Mouse (Mus musculus) neural tube, embryonic 14.5 days (tissue): ENCODE results near the gene Grik2. TPM values are rescaled to one million over a fixed set of nuclear protein-coding genes. Genes with fewer than 3 reads are reported as not detected.

Experiments
- ATAC-seq: fragments of 200-750 bp; cut with Nextera tagmentation; 2 replicates; pipeline ENCODE4 v1.8.0; 2017; ENCODE audit warnings: low read depth, mild to moderate bottlenecking, moderate TSS enrichment, moderate library complexity
- H3K27ac ChIP-seq: fragments of 300-500 bp; sonication (generic); 2 replicates; pipeline ENCODE4 v1.5.1; 2014; ENCODE audit warnings: low read depth, mild to moderate bottlenecking, control low read depth, low read length, moderate library complexity, mixed read lengths
- H3K27me3 ChIP-seq: fragments of 300-500 bp; sonication (generic); 2 replicates; pipeline ENCODE4 v1.6.1; 2014; ENCODE audit warnings: low read length; ENCODE audit not compliant: control insufficient read depth, insufficient read depth
- H3K36me3 ChIP-seq: fragments of 300-500 bp; sonication (generic); 2 replicates; pipeline ENCODE4 v1.6.1; 2014; ENCODE audit warnings: low read length, mixed read lengths; ENCODE audit not compliant: control insufficient read depth, insufficient read depth
- H3K4me1 ChIP-seq: fragments of 300-500 bp; sonication (generic); 2 replicates; pipeline ENCODE4 v1.6.1; 2014; ENCODE audit warnings: low read length; ENCODE audit not compliant: control insufficient read depth, insufficient read depth
- H3K4me2 ChIP-seq: fragments of 300-500 bp; sonication (generic); 2 replicates; pipeline ENCODE4 v1.6.1; 2014; ENCODE audit warnings: mild to moderate bottlenecking, low read depth, low read length, control low read depth
- H3K4me3 ChIP-seq: fragments of 300-500 bp; sonication (generic); 2 replicates; pipeline ENCODE4 v1.5.1; 2014; ENCODE audit warnings: low read depth, low read length, control low read depth, mixed read lengths
- H3K9ac ChIP-seq: fragments of 300-500 bp; sonication (generic); replicated peaks from 2 replicates; pipeline ENCODE4 v1.6.1; 2014; ENCODE audit warnings: low read depth, mild to moderate bottlenecking, control low read depth, low read length, mixed read lengths
- H3K9me3 ChIP-seq: fragments of 300-500 bp; sonication (generic); 2 replicates; pipeline ENCODE4 v1.6.1; 2016; ENCODE audit warnings: low read length; ENCODE audit not compliant: control insufficient read depth
- WGBS: fragments of 180-500 bp; shearing (Covaris S2); extraction: QIAGEN DNeasy Blood & Tissue Kit; methylation state at CpG from one replicate; pipeline ENCODE4 v1.1.7; 2014; 5-methylcytosine and 5-hydroxymethylcytosine counted together
- polyA plus RNA-seq: library from polyadenylated mRNA; unstranded; fragments of >200 nt; fragmentation: Nextera tagmentation; extraction: Ambion mirVana; gene quantifications from 2 replicates; pipeline ENCODE4 v1.2.1, GENCODE M21; 2014

Grik2 gene
- polyA plus RNA-seq, 1 experiment from 2014 or later, result 69.6 TPM

DNA sequence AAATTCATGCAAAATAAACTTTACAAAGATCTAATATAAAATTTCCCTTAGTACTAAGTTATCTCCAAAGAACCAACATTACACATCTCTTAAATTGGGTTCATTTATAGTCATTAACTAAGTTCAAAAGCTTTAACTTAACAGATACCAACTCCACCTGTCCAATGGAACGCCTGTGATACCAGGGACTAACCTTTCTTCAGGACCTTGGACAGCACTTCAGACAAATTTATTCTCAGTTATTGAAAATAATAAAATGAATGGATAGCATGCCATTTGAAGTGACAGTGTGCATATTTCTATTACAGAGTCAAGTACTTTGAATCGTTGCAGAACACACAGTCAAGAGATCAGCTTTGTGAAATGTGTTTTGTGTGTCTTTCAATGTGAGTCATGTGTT is 3.1 kb downstream of the Grik2 start:
- Histone ChIP-seq H3K36me3 (no peaks in the 10 kb centered on the region), H3K4me3 (peak overlapping the region; percentile 88), H3K9me3 (no peaks in the 10 kb centered on the region), H3K4me1 (peaks cover 12% of the 10 kb centered on the region), H3K27ac (peak overlapping the region; percentile 22; the same call in 1 of the 2 replicates), H3K27me3 (no peaks in the 10 kb centered on the region), H3K9ac (peak overlapping the region; percentile 32; the same call in 1 of the 2 replicates), H3K4me2 (peak overlapping the region; percentile 46)
- 50% methylated on average over 2 of the region's 2 CpGs for WGBS
- no peak for ATAC-seq

DNA sequence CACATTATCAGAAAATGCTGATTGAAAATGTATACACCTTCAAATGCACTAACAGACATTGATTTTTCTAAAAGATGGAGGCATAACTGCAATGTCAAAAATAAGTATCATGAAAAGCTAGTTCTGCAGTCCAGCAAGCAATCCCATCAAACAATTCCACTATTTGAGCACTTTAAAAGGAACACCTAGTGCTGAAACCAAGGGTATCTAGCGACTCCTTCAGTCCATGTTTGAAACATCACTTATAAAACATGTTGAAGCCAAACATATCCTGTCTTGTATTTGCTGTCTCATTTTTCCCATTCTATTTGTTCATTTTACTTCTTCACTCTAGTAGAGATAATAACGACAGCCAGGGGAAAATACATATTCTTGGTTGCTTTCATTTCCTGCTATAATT is 3.7 kb downstream of the Grik2 start:
- Histone ChIP-seq H3K27me3 (no peaks in the 10 kb centered on the region), H3K4me2 (peak overlapping the region; percentile 46), H3K36me3 (no peaks in the 10 kb centered on the region), H3K4me3 (peak overlapping the region; percentile 88), H3K9ac (peak overlapping the region; percentile 13), H3K9me3 (no peaks in the 10 kb centered on the region), H3K27ac (no peak overlapping the region), H3K4me1 (peaks cover 17% of the 10 kb centered on the region)
- WGBS, result 17% methylated on average over 2 of the region's 2 CpGs
- ATAC-seq, result no peak

DNA sequence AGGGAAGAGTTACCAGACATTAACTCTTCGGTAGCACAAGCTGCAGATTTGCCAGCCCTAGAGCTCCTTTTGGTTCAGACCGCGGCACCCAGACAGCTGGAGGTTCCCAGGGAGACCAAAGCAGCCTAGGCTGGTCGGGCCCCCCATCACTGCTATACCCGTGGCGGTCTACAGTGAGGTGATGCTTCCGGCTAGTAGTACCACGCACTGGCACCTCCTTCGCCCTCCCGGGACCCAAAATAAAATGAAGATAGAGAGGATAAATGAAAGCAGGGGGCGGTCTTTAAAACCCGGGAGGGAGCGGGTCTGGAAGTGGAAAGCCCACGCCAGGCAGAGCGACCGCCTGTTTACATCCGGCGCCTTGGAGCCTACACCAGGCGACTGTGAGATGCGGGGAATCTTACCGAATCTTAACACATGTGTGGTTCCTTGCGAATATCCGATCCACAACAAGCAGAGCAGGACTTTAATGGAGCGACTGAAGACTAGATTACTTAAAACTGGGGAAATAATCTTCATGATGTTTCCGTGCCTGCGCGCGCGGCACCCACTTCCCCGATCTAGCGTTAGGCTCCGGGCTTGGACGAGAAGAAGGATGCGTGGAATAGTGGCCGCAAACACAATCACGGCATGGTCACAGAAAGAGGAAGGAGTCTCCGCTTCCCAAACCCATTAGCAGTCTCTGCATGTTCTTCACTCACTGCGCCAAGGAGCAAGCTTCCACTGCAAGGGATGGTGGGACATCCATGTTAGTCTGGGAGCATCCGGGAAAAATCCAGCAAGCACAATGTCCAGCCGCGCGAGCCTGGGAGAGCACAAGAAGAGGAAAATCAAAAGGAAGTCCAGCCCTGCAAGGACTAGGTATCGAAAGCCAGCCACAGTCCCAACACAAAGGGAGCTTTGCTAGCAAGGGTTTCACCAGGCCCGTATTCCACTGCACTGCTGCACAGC is 5.5 kb downstream of the Grik2 start:
- no peaks in the 10 kb centered on the region for H3K36me3 ChIP-seq

GRCm38 (mm10) chr10:49782061-49782460 is 6.5 kb downstream of the Grik2 start:
- peaks cover 12% of the 10 kb centered on the region; the same call in 1 of the 2 replicates for H3K4me1 ChIP-seq
- H3K9me3 ChIP-seq, result no peaks in the 10 kb centered on the region
- no peaks in the 10 kb centered on the region for H3K36me3 ChIP-seq
- peak overlapping the region; percentile 58 for H3K4me3 ChIP-seq
- peak overlapping the region; percentile 92 for H3K27ac ChIP-seq
- peak overlapping the region; percentile 70 for H3K9ac ChIP-seq
- WGBS, result 3% methylated on average over 7 of the region's 7 CpGs
- H3K4me2 ChIP-seq, result peak overlapping the region; percentile 63
- H3K27me3 ChIP-seq, result no peaks in the 10 kb centered on the region
- no peak for ATAC-seq

More for the DNA sequence above, 5.5 kb downstream of the Grik2 start:
- peak; percentile 80 for ATAC-seq
- Histone ChIP-seq H3K9ac (peak overlapping the region; percentile 70), H3K27ac (peak overlapping the region; percentile 92), H3K4me1 (peaks cover 12% of the 10 kb centered on the region; the same call in 1 of the 2 replicates), H3K27me3 (no peaks in the 10 kb centered on the region), H3K4me3 (peak overlapping the region; percentile 58), H3K4me2 (peak overlapping the region; percentile 63), H3K9me3 (no peaks in the 10 kb centered on the region)
- 1% methylated on average over 44 of the region's 44 CpGs for WGBS

GRCm38 (mm10) chr10:49780430-49780829 is 8.1 kb downstream of the Grik2 start:
- ATAC-seq, result no peak
- Histone ChIP-seq H3K4me1 (peaks cover 12% of the 10 kb centered on the region; the same call in 1 of the 2 replicates), H3K9ac (no peak overlapping the region), H3K27me3 (no peaks in the 10 kb centered on the region), H3K27ac (no peak overlapping the region), H3K4me2 (peak overlapping the region; percentile 63), H3K9me3 (no peaks in the 10 kb centered on the region), H3K36me3 (no peaks in the 10 kb centered on the region), H3K4me3 (peak overlapping the region; percentile 16)
- 54% methylated on average over 2 of the region's 2 CpGs for WGBS

DNA sequence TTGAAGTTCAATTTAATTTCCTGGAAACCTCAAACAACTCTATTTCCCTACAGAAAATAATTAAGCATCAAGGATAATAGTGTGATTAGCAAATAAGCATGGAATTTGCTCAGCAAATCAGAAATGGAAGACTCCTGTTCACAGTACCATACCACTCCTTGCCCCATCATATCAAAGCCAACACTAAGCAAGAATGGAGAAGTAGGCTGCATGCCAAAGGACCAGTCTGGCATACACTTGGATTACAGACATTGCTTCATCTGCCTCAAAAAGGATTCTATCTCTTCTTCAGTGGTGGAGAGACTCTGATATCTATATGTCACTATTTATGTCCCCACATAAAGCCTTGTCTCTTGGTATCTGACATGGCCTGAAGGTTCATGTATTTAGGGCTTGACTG is 19.7 kb downstream of the Grik2 start:
- ATAC-seq, result no peak
- Histone ChIP-seq H3K36me3 (no peaks in the 10 kb centered on the region), H3K27ac (no peak overlapping the region), H3K4me2 (no peak overlapping the region), H3K4me1 (no peaks in the 10 kb centered on the region; the same call in 1 of the 2 replicates), H3K9me3 (no peaks in the 10 kb centered on the region), H3K4me3 (no peak overlapping the region), H3K27me3 (no peaks in the 10 kb centered on the region), H3K9ac (no peak overlapping the region)

DNA sequence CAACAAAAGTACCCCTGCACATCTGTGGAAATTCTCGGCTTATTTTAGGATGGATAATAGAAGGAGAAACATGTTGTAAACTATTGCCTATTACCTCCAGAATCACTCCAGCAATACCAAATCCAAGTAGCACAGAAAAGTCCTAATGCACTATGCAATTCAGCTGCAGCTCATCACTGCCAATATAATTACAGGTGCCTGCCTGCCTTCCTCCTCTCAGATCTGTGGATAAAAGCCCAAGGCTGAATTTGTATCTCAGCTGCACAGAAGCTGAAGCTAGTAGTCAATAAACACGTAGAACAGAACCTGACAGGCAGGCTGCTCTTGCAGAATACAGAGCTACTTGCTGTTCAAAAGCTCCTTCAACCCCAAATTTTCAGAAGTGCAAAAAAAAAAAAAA is 21.0 kb downstream of the Grik2 start:
- no peak overlapping the region for H3K4me3 ChIP-seq

GRCm38 (mm10) chr10:49762607-49763006 is 26.0 kb downstream of the Grik2 start:
- Histone ChIP-seq H3K27ac (no peak overlapping the region), H3K4me3 (no peak overlapping the region), H3K4me1 (no peaks in the 10 kb centered on the region; the same call in 1 of the 2 replicates), H3K27me3 (no peaks in the 10 kb centered on the region), H3K9me3 (no peaks in the 10 kb centered on the region), H3K9ac (no peak overlapping the region), H3K36me3 (no peaks in the 10 kb centered on the region), H3K4me2 (no peak overlapping the region)
- WGBS, result 27% methylated on average over 2 of the region's 2 CpGs
- peak; percentile 66; the same call in 1 of the 2 replicates for ATAC-seq

More for the DNA sequence above, 21.0 kb downstream of the Grik2 start:
- no peak for ATAC-seq
- H3K27ac ChIP-seq, result no peak overlapping the region
- WGBS, result 54% methylated on average over 2 of the region's 2 CpGs
- no peak overlapping the region for H3K4me2 ChIP-seq
- no peaks in the 10 kb centered on the region for H3K36me3 ChIP-seq
- H3K9ac ChIP-seq, result no peak overlapping the region
- H3K27me3 ChIP-seq, result no peaks in the 10 kb centered on the region
- no peaks in the 10 kb centered on the region; the same call in 1 of the 2 replicates for H3K4me1 ChIP-seq
- no peaks in the 10 kb centered on the region for H3K9me3 ChIP-seq

DNA sequence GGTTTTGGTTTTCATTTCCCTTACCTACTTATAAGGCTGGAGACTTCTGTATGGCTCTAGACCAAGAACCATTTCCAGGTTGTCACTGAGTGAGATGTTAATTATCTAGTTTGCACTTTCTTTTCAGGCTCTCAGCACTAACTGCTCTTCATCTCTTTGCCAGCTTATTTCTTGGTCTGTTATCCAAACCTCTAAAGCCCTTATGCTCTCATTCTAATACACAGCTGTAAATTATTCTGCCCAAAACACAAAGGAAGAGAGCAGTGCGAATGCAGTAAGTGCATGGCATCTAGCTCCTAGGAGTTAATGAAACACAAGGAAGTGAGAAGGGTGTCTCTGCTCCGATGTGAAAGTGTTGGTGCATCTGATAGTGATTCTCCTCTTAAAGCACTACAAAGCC is 36.8 kb downstream of the Grik2 start:
- Histone ChIP-seq H3K9ac (no peak overlapping the region), H3K9me3 (no peaks in the 10 kb centered on the region), H3K4me3 (no peak overlapping the region), H3K4me1 (no peaks in the 10 kb centered on the region), H3K27ac (no peak overlapping the region), H3K4me2 (no peak overlapping the region), H3K27me3 (no peaks in the 10 kb centered on the region), H3K36me3 (no peaks in the 10 kb centered on the region)
- WGBS, result 30% methylated on average over 2 of the region's 2 CpGs
- no peak for ATAC-seq
